Mouse (Mus musculus): Measurements from ENCODE around the gene Thbs1. TPM values are rescaled to one million over a fixed set of nuclear protein-coding genes. Genes with fewer than 3 reads are reported as not detected.

Thbs1 gene
- polyA plus RNA-seq, 1 experiment from 2014 or later = 78.6 TPM

Other genes with a start within 250 kb of the Thbs1 start
- 0.23 and 0.35 TPM in 2 replicates for gene Fsip1, start 145.1 kb downstream of the Thbs1 start, polyA plus RNA-seq (2016; fragmentation: Nextera tagmentation; extraction: Ambion mirVana)

Data from liver, embryonic 12.5 days (tissue).